Mouse (Mus musculus) forelimb bud, embryonic 11.5 days (tissue): ENCODE results near the gene Kng2.
A peak's percentile ranks its signal among the peaks of the same experiment; 100 is the strongest.
"Not testable (repeated sequence)": the region's sequence is repeated elsewhere in the genome, so short reads cannot be mapped to it uniquely, and the experiment has no call there.

Experiments
- DNase-seq: peaks from one replicate; pipeline ENCODE4 v3.0.0-alpha.2; 2012; ENCODE audit warnings: low read depth, low spot score

The Kng2 gene

DNA sequence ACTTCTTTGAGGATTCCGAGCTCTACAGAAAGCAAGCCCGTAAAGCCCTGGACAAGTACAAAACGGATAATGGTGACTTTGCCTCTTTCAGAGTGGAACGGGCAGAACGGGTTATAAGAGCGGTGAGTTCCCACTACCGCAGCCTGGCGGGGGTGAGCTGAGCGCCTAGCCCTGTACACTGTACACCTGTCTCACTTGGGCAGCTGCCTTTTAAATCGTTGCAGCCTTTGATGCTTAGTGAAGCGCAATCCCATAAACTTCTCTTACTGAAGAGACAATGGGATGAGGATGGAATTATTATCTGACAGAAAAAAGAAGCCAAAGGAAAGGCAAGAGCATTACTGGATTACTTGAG is 73.2 kb downstream of the Kng2 start:
- DNase-seq = no peak

DNA sequence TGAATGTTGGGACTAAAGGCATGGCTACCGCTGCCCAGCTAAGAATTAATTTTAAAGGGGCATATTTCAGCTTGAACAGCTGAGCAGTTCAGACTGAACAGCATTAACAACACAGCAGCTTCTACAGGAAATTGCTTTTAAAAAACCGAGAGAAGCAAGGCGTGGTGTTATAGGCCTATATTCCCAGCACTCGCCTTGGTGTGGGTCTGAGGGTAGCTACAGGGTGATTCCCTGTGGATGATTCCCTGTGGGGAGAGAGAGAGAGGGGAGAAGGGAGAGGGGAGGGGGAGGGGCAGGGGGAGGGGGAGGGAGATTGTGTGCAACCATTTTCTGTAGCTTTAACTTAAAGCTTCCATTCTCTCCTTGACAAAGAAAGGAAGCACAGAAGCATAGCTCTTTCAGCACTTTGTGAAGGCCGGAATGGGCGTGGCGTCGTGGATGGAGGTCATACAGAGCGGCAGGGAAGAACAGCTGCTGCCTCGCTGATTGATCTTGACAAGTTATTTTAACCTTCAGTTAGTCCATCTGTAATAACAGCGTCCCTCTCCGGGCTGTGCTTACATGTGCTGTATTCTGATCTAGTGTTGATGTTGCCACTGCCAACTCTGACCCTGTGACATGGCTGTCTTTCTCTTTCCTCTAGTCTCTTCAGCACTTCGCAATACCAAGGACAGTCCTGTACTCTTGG is 73.7 kb downstream of the Kng2 start:
- peak; percentile 4 for DNase-seq

DNA sequence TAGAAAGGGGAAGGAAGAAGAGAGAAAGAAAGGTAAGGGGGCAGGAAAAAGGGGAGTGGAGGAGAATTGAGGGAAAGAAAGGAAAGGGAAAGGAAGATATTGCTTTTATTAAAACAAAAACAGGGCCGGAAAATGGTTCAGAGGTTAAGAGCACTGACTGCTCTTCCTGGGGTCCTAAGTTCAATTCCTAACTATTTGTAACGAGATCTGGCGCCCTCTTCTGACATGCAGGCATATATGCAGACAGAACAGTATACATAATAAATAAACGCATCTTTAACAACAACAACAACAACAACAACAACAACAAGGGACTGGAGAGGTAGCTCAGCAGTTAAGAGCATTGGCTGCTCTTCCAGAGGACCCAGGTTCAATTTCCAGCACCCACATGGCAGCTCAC is 76.2 kb downstream of the Kng2 start:
- no peak for DNase-seq

DNA sequence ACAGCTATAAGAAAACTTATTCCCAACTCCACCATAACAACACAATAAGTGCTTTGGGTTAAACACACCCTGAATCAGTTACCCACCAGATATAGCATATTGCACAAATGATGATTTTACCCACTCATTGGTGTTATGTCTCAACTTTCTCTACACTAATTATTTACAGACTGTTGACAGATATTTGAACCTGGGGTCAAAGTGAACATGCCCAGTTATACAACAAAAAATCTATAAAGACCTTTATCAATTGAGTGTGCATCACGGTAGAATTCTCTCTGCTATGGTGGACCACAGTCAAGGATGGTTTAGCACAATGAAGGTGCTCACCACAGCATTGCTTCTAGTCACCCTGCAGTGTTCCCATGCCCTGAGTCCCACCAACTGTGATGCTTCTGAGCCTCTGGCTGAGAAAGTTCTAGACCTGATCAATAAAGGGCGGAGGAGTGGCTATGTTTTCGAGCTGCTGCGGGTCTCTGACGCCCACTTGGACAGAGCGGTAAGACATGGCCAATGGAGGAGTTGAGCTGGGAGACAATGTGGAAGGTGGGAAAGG is 78.4 kb downstream of the Kng2 start, which contains the start of gene Hrg:
Gene Hrg, plus strand, starts transcription at position 233 of the 556 bp plus-strand sequence.
- no peak for DNase-seq

DNA sequence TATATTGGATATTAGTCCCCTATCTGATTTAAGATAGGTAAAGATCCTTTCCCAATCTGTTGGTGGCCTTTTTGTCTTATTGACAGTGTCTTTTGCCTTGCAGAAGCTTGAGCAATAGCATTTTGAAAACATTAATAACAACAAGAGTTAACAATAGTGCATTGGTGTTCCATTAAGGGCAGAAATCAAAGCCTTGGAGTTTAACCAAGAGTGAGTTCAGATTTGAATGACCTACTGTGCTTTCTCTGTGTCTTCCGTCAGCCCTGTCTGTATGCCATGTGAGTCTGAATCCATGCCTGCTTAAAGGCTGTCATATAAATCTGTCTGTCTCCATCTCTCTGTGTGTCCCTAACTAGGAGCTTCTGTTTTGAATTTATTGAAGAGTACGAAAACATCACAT is 81.9 kb downstream of the Kng2 start:
- no peak for DNase-seq

DNA sequence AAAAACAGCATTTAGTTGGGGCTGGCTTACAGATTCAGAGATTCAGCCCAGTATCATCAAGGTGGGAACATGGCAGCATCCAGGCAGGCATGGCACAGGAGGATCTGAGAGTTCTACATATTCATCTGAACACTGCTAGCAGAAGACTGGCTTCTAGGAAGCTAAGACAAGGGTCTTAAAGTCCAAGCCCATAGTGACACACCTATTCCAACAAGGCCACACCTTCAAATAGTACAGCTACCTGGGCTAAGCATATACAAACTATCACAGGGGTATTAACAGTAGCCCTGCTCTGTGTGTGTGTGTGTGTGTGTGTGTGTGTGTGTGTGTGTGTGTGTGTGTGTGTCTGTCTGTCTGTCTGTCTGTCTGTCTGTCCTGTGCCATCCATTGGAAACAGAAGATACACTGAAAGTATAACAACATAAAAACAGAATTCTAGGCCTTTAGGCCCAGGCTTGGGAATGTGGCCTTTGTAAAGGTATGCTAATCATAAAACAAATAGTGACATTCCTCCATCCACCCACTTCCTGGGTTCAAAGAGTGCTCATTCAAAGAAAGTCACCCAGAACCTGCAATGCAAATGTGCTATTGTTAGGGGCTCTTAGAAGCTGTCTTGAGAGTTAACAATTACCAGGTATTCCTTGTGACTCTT is 87.3 kb downstream of the Kng2 start:
- DNase-seq = not testable (repeated sequence)

DNA sequence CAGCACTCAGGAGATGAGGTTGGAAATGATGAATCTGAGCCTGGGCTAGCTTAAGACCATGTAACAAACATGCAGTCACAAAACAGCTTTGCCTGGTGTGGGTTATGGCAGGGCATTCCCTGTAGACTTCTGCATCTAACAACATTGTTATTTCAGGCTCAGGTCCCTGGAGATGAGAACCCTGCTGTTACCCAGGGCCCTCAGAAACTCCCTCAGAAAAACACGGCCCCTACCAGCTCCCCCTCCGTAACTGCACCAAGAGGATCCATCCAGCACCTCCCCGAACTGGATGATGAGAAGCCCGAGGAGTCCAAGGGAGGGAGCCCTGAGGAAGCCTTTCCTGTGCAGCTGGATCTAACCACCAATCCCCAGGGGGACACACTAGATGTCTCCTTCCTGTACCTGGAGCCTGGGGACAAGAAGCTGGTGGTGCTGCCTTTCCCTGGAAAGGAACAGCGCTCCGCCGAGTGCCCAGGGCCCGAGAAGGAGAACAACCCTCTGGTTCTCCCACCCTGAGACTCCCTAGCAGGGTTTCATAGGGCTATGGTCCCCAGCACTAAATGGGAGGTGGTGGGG is 90.1 kb downstream of the Kng2 start:
- DNase-seq = no peak

DNA sequence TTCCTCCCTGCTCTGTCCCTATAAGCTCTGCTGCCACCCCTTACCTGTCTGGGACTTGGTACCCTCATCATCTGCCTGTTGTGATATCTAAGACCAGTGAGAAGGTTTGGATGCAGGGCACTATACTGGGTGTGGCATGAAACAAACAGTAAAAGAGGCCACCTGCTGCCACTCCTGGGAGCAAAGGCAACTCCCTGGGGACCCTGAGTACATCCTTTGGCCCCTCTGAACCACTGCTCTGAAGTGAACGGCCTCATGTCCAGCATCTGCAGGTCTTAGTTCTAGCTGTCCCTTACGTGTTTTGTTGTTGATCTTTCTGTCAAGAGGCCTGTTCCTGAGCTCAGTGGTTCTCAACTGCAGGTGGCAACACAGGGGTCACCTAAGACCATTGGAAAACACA is 90.7 kb downstream of the Kng2 start:
- DNase-seq = no peak

DNA sequence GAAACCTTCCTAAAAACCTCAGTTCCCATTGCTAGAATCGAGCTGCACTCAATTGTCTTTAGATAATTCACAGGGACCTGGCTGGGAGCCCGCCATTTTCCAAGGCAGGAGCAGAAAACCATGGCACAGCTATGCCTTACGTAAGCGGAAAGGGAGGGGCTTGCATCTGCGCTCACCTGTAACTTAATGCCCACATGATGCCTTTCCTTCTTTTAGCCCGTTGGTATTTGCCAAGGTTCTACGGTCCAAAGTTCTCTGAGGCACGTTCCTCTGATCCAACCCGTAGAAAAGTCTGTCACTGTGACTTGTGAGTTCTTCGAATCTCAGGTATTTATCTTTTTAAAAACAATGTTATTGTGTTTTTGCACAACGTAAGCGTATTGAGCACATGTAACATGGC is 91.7 kb downstream of the Kng2 start:
- DNase-seq = no peak
